Mouse (Mus musculus) 3T3-L1 (cell line): ENCODE data around the gene Gamt.
"Not testable (repeated sequence)": the region's sequence is repeated elsewhere in the genome, so short reads cannot be mapped to it uniquely, and the experiment has no call there.

Experiments used
- DNase-seq: peaks from one replicate; pipeline ENCODE4 v3.0.0-alpha.2; 2015; ENCODE audit warnings: low read depth, low spot score

Gene Gamt

GRCm38 (mm10) chr10:80227877-80228775 lies 32.7 kb downstream of the Gamt start:
- peak; percentile 12 for DNase-seq

- no peak for DNase-seq
Observed at GRCm38 (mm10) chr10:80227166-80227539, 33.7 kb downstream of the Gamt start.

GRCm38 (mm10) chr10:80226416-80227165 lies 34.2 kb downstream of the Gamt start, which contains the start of gene Mum1:
Mum1 (plus strand) TSS chr10:80226434.
- peak; percentile 98 for DNase-seq

GRCm38 (mm10) chr10:80226071-80226415 lies 34.8 kb downstream of the Gamt start:
- DNase-seq = no peak

- DNase-seq = not testable (repeated sequence)
Observed at GRCm38 (mm10) chr10:80223137-80223536, 37.7 kb downstream of the Gamt start.

DNA sequence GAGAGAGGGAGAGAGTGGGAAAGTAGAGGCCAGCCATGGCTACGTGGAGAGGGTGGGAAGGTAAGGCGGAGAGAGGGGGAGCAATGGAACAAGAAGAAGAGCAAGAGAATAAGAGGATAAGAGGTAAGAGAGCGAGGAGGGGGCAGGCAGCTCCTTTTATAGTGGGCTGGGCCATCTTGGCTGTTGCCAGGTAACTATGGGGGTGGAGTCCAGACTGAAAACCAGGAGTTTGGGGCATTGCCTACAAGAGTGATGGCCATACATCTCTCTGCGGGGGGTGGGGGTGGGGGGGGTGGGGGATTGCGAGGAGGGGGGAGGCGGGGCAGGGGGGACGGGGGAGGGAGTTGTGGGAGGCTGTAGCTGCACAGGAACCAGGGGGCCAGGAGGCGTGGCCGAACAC lies 40.1 kb downstream of the Gamt start:
- no peak for DNase-seq

DNA sequence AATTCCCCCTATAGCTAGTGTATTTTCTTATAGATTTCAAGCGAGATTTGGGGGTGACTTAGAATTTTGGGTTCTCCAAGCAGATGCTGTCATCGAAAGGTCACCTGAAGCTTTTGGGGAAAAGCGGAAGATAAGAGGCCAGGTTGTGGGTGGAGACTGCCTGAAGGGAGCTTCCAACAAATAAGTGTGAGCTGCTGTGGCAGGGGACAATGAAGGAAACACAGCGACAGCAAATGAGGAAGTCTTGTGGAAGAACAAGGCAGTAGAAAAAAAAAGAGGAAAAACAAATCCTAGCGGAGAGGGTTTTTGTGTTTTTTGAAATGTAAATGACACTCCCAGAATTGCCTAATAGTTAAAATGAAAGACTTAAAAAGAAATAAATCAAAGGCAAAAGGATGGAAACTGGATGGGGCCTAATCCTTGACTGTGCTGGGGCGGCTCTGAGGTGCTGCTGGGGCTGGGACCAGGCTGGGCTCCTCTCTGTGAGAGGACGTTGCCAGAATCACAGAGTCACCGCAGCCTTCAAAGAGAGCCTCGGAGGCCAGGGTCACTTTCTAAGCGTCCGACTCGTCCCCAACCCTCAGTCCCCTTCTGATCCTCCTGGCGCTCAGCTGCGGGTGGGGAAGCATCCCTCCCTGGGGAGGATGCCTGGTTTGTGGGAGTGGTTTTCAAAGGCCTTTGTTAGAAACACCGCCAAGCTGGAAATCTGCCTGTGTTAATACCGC lies 45.6 kb downstream of the Gamt start:
- DNase-seq = no peak

DNA sequence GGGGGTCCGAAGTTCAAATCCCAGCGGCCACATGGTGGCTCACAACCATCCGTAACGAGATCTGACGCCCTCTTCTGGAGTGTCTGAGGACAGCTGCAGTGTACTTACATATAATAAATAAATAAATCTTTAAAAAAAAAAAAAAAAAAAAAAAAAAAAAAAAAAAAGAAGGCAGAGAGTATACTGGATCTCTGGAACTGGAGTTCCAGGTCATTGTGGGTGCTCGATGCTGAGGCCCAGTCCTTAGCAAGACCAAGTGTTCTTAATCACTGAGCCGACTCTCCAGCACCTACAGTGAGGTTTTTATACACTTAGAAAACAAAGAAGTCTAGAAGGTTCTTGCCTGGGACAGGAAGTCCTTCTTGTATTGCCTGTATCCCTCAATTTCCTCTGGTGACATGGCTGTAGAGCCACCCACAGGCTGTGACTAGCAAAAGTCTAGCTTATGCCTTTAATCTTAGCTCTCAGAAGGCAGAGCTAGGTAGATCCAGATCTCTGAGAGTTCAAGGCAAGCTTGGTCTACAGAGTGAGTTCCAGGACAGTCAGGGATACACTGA lies 49.2 kb downstream of the Gamt start:
- not testable (repeated sequence) for DNase-seq

DNA sequence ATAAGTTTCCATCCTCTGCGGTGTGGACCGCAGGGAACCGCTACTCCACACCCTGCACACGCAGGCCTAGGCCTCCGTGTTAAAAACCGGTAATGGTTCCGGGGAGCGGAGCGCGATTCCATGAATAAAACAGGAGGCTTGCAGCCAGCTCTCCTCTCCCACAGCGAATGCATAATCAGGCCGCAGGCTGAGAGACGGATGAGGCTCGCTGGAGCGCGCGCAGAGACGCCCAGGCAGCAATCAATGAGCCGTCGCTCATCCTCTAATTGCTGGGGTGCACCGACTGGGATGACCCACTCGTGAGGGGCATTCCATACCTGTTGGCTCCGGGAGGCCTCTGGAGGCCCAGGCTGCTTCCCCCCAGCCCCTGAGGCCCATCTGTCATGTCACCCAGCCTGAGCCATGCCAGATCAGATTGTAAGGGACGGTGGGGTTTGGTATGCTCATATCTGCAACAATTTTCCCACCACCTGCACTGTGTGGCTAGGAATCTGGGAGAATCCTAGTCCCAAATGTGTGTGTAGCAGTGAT lies 51.9 kb downstream of the Gamt start:
- DNase-seq = no peak

GRCm38 (mm10) chr10:80208248-80208647 lies 52.6 kb downstream of the Gamt start:
- DNase-seq = no peak
